Mouse (Mus musculus) midbrain, embryonic 16.5 days (tissue): ENCODE measurements at regions not wholly inside any gene's neighbourhood (a gene's known extent, or its start where the extent isn't known, plus 50 kb on each side); places are given as distances from the start of the nearest gene placed in this dataset.

Source experiments
- ATAC-seq: fragments of 200-750 bp; cut with Nextera tagmentation; 2 replicates; pipeline ENCODE4 v1.8.0; 2017; ENCODE audit warnings: moderate TSS enrichment
- H3K27ac ChIP-seq: fragments of 300-500 bp; sonication (generic); 2 replicates; pipeline ENCODE4 v1.5.1; 2014; ENCODE audit warnings: mild to moderate bottlenecking, low read length, mixed read lengths
- H3K27me3 ChIP-seq: fragments of 300-500 bp; sonication (generic); 2 replicates; pipeline ENCODE4 v1.6.1; 2014; ENCODE audit warnings: low read depth, low read length, mixed read lengths; ENCODE audit not compliant: control insufficient read depth, insufficient read depth
- H3K36me3 ChIP-seq: fragments of 300-500 bp; sonication (generic); 2 replicates; pipeline ENCODE4 v1.6.1; 2014; ENCODE audit warnings: mild to moderate bottlenecking, low read length, moderate library complexity, mixed read lengths; ENCODE audit not compliant: control insufficient read depth, insufficient read depth
- H3K4me1 ChIP-seq: fragments of 300-500 bp; sonication (generic); 2 replicates; pipeline ENCODE4 v1.6.1; 2014; ENCODE audit warnings: mild to moderate bottlenecking, low read length, mixed read lengths; ENCODE audit not compliant: control insufficient read depth, insufficient read depth
- H3K4me2 ChIP-seq: fragments of 300-500 bp; sonication (generic); 2 replicates; pipeline ENCODE4 v1.6.1; 2014; ENCODE audit warnings: mild to moderate bottlenecking, low read length, mixed read lengths
- H3K4me3 ChIP-seq: fragments of 300-500 bp; sonication (generic); 2 replicates; pipeline ENCODE4 v1.5.1; 2014; ENCODE audit warnings: low read depth, mild to moderate bottlenecking, low read length, moderate library complexity, mixed read lengths
- H3K9ac ChIP-seq: fragments of 300-500 bp; sonication (generic); 2 replicates; pipeline ENCODE4 v1.6.1; 2014; ENCODE audit warnings: low read depth, low read length, mixed read lengths
- H3K9me3 ChIP-seq: fragments of 300-500 bp; sonication (generic); replicated peaks from 2 replicates; pipeline ENCODE4 v1.6.1; 2014; ENCODE audit warnings: mild to moderate bottlenecking, low read length, mixed read lengths; ENCODE audit not compliant: control insufficient read depth, poor library complexity, severe bottlenecking
- whole genome bisulfite sequencing: fragments of 180-500 bp; shearing (Covaris S2); extraction: QIAGEN DNeasy Blood & Tissue Kit; methylation state at CpG from one replicate; pipeline ENCODE4 v1.1.7; 2014; 5-methylcytosine and 5-hydroxymethylcytosine counted together

- Histone ChIP-seq H3K4me2 (no peak overlapping the region), H3K9ac (no peak overlapping the region), H3K4me3 (no peak overlapping the region), H3K4me1 (no peaks in the 10 kb centered on the region), H3K36me3 (no peaks in the 10 kb centered on the region), H3K9me3 (no peaks in the 10 kb centered on the region), H3K27me3 (no peaks in the 10 kb centered on the region), H3K27ac (no peak overlapping the region)
- WGBS = 77% methylated on average over 5 of the region's 5 CpGs
- no peak for ATAC-seq
Measured at GRCm38 (mm10) chr5:126104464-126104863, 572.9 kb downstream of the Tmem132b start.

DNA sequence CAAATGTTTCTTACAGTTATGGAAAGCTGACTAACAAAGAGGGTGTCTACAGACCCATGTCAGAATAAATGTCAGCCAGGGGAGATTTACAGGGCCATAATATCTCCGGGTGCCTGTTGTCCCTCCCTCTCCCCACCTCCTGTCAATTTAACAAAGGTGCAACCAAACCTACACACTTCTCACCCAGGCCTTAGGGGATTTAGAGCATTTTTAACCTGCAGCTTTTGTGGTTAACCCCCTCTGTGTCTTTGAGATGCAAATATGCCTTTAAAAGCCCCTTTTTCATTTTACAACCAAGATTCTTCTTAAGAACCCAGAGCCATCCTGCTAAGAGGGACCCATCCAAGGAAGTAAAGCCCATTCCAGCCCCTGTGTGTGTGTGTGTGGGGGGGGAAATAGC lies 573.3 kb downstream of the Tmem132b start:
- WGBS = 28% methylated on average over 1 of the region's 1 CpGs
- no peak for ATAC-seq
- Histone ChIP-seq H3K4me3 (no peak overlapping the region), H3K36me3 (no peaks in the 10 kb centered on the region), H3K27me3 (no peaks in the 10 kb centered on the region), H3K9ac (no peak overlapping the region), H3K4me1 (no peaks in the 10 kb centered on the region), H3K9me3 (no peaks in the 10 kb centered on the region), H3K4me2 (no peak overlapping the region), H3K27ac (no peak overlapping the region)

DNA sequence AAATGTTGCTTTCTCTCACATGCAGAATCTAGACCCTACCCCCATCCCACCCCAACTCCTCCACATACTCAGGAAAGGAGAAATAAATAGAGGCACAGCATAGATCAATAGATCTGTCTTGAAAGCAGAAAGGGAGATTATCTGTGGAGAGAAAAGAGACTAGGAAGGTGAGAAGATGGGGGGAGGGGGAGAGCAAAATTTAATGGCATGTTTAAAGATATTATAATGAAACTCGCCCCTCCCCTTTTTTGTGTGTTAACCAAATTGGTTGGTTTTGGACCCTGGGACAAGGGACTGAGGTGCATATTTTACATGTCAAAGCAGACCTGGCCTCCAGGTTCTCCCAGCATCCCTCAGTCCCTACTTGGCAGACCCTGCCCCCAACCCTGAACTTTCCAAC lies 573.9 kb downstream of the Tmem132b start:
- ATAC-seq = no peak
- no peak overlapping the region for H3K27ac ChIP-seq
- no peak overlapping the region for H3K9ac ChIP-seq
- WGBS = 85% methylated on average over 1 of the region's 1 CpGs
- no peaks in the 10 kb centered on the region for H3K27me3 ChIP-seq
- no peaks in the 10 kb centered on the region for H3K9me3 ChIP-seq
- no peak overlapping the region for H3K4me3 ChIP-seq
- H3K4me2 ChIP-seq = no peak overlapping the region
- H3K36me3 ChIP-seq = no peaks in the 10 kb centered on the region
- H3K4me1 ChIP-seq = no peaks in the 10 kb centered on the region

DNA sequence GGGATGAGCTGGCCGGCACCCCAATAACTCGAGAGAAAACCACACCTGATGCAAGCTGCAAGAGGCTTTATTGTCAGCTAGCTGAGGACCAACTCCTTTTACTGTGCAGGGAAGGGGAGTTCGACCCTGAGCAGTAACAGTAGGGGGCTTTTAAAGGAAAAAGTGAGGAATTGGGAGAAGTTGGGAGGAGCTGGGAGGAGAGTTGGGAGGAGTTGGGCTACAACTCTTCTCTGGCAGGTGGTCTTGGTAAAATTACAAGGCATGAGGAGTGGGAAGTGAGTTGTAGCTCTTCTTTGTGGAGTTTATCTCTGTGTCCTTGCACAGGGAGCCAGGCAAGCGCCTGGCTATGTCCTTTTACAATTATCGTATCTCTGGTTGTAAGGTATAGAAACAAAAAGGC lies 575.4 kb downstream of the Tmem132b start:
- no peak overlapping the region for H3K27ac ChIP-seq
- H3K4me2 ChIP-seq = no peak overlapping the region
- no peaks in the 10 kb centered on the region for H3K9me3 ChIP-seq
- H3K27me3 ChIP-seq = no peaks in the 10 kb centered on the region
- 82% methylated on average over 5 of the region's 5 CpGs for WGBS
- no peaks in the 10 kb centered on the region for H3K4me1 ChIP-seq
- H3K36me3 ChIP-seq = no peaks in the 10 kb centered on the region
- no peak for ATAC-seq
- no peak overlapping the region for H3K4me3 ChIP-seq
- H3K9ac ChIP-seq = no peak overlapping the region

DNA sequence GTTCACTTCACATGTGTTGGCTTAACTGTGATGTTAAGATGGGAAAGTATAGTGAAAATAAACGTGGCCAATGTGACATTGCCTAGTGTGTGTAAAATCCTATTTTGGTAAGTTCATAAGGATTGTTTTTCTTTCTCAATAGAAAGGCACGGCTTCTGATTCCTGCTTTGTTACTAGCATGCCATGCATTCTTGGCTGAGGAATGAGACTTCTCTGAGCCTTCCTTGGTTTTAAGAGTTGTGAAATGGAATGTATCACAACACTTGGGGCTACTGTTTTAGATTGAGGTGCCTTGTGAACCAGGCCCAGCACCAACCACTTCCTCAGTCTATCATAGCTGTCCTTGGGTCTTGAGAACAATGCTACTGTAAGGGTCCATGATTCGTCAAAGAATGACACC lies 577.3 kb downstream of the Tmem132b start:
- 68% methylated on average over 3 of the region's 3 CpGs for WGBS
- no peak for ATAC-seq
- Histone ChIP-seq H3K9me3 (no peaks in the 10 kb centered on the region), H3K4me1 (no peaks in the 10 kb centered on the region), H3K4me2 (no peak overlapping the region), H3K27ac (no peak overlapping the region), H3K27me3 (no peaks in the 10 kb centered on the region), H3K36me3 (no peaks in the 10 kb centered on the region), H3K9ac (no peak overlapping the region), H3K4me3 (no peak overlapping the region)

- Histone ChIP-seq H3K27me3 (no peaks in the 10 kb centered on the region; the same call in 1 of the 2 replicates), H3K4me3 (no peak overlapping the region), H3K9me3 (no peaks in the 10 kb centered on the region), H3K9ac (no peak overlapping the region), H3K4me2 (no peak overlapping the region), H3K27ac (no peak overlapping the region), H3K36me3 (no peaks in the 10 kb centered on the region), H3K4me1 (no peaks in the 10 kb centered on the region)
- ATAC-seq = no peak
- WGBS = 93% methylated on average over 2 of the region's 2 CpGs
Measured at GRCm38 (mm10) chr5:126117291-126117690, 585.7 kb downstream of the Tmem132b start.

GRCm38 (mm10) chr5:126117906-126118521 lies 586.4 kb downstream of the Tmem132b start:
- H3K4me2 ChIP-seq = no peak overlapping the region
- 89% methylated on average over 5 of the region's 5 CpGs for WGBS
- H3K9ac ChIP-seq = no peak overlapping the region
- no peaks in the 10 kb centered on the region; the same call in 1 of the 2 replicates for H3K27me3 ChIP-seq
- no peak overlapping the region for H3K27ac ChIP-seq
- H3K4me3 ChIP-seq = no peak overlapping the region
- H3K36me3 ChIP-seq = no peaks in the 10 kb centered on the region
- no peaks in the 10 kb centered on the region for H3K4me1 ChIP-seq
- no peak for ATAC-seq
- H3K9me3 ChIP-seq = no peaks in the 10 kb centered on the region

GRCm38 (mm10) chr5:126118731-126119130 lies 587.2 kb downstream of the Tmem132b start:
- Histone ChIP-seq H3K4me3 (no peak overlapping the region), H3K27me3 (no peaks in the 10 kb centered on the region; the same call in 1 of the 2 replicates), H3K4me1 (no peaks in the 10 kb centered on the region), H3K4me2 (no peak overlapping the region), H3K9me3 (no peaks in the 10 kb centered on the region), H3K36me3 (no peaks in the 10 kb centered on the region), H3K9ac (no peak overlapping the region), H3K27ac (no peak overlapping the region)
- WGBS = 58% methylated on average over 3 of the region's 3 CpGs
- no peak for ATAC-seq

DNA sequence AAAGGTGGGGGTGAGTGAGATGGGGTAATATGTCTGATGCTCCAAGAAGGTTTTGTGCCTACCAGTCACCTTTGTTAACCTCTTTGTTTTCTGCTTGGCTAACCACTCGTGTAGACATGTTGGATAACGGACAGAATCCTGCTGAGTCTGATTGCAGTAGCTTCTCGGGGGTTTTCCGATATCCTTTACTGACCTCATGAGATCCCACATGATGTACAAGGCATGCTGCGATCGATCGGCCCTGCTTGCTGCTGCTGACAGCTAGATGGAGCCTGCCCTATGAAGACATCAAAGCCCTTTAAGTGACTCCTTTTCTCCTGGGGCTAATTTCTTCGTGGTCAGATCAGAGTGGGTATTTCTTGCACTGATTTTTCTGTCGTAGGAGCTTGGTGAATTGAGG lies 591.6 kb downstream of the Tmem132b start:
- 31% methylated on average over 9 of the region's 9 CpGs for WGBS
- Histone ChIP-seq H3K4me2 (no peak overlapping the region), H3K9ac (no peak overlapping the region), H3K9me3 (no peaks in the 10 kb centered on the region), H3K4me1 (no peaks in the 10 kb centered on the region), H3K36me3 (no peaks in the 10 kb centered on the region), H3K27me3 (no peaks in the 10 kb centered on the region; the same call in 1 of the 2 replicates), H3K27ac (no peak overlapping the region), H3K4me3 (no peak overlapping the region)
- ATAC-seq = no peak
